Mouse (Mus musculus) liver, embryonic 14 days (tissue): Measurements from ENCODE around the gene Galnt15. TPM values are rescaled to one million over a fixed set of nuclear protein-coding genes. Genes with fewer than 3 reads are reported as not detected.

ENCODE experiments used
- polyA plus RNA-seq: library from polyadenylated mRNA; depleted of rRNA; stranded (reverse); fragments of >200 nt; gene quantifications from 2 replicates; pipeline ENCODE4 v1.2.3, GENCODE M21; 2012; rRNA removed

Galnt15 gene
- under 0.01 TPM in 1 of 2 replicates, not detected in the other for polyA plus RNA-seq

DNA sequence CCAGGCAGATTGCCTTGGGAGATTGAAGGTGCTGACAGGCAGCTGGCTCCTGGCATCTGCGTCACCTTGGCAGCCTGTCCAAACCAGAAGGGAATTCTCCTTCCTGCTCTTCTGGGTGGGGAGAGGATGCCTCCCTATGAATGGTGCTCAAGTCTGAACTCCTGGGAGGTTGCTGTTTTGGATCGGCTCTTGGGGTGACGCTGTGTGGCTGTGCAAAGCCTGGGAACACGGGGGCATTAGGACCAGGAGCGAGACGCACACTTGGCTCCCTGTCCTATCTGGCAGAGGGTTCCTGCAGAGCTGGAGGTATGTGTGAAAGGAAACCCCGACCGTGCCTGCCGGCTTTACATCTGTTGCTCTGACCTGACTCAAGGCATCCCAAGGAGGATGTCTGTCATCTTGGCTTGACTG is at the start of gene Galnt15:
Galnt15 (plus strand) TSS at position 309 of the 411 bp plus-strand sequence.

DNA sequence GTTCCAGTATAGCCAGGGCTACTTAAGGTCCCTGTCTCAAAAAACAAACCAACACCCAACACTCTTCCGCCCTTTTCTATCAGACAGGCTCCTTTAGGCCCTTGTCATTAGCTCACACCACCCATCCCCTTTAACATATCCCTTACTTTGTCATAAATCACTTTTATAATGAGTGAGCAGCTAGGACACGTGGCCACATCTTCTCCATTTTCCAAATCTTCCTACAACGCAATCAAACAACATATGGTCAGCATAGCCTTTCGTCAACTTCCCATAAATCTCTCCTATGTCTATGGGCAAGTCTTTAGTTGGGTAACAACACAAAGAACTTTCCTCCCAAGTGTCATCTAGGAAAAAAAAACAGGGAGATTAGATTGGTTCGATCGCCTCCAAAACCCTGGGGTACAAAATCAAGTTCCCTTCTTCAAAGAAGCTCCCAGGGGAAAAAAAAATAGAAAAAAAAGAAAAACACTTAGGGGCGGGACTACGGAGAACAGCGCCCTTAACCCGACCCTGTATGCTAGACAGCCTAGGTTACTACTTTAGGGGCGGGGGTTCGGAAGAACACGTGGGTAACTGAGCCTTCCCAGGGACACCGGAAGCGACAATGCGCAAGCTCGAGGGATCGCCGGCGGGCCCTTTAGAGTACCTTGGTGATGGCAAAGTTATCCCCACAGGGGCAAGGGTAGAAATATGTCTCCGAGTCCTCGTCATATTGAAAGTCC is 56.1 kb downstream of the Galnt15 start, which contains the start of gene Oxnad1:
Oxnad1 (plus strand) TSS at position 614 of the 725 bp plus-strand sequence.

DNA sequence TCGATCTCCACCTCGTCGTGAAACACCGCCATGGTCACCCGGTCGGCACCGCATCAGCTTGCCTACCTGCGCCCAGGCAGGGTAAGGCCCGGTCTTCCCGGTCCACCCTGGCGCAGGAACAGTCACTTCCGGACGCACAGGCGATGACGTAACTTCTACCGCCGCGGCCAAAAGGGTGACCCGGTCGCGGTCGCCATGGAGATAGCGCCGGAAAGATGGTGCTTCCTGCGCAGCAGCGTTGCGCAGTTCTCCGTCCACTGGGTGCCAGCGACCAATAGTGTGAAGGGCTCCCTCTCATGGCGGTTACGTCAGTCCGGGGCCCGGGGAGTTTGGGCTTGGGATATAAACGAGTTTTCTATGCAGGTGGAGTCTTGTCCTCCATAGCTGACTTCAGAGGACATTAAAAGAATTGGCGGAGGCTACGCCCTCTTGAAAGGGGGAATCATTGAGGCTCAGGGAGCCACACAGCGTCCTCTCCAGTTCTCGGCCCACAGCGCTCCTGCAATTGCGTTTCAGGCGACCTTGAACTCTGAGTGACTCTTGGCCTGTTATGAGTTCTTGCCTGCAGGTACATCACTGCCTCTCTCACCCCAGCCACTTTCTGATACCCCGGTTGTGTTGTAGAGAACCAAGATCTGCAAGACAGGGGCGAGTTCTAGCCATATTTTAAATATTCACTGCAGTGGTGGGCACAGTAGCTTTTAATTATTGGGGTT is 56.9 kb downstream of the Galnt15 start, which contains the start of gene Dph3:
Dph3 (minus strand) TSS at position 244 of the 716 bp plus-strand sequence.

Other genes with a start within 250 kb of the Galnt15 start
- 4.9 and 5.9 TPM in 2 replicates for gene Ankrd28, start 198.3 kb upstream of the Galnt15 start, polyA plus RNA-seq
- 14.8 and 15.7 TPM in 2 replicates for gene Oxnad1, start 56.4 kb downstream of the Galnt15 start, polyA plus RNA-seq
- gene Dph3, start 56.7 kb downstream of the Galnt15 start, polyA plus RNA-seq: 35.2 and 37.4 TPM in 2 replicates
- 0.15 and 0.27 TPM in 2 replicates for gene Msmb, start 113.0 kb downstream of the Galnt15 start, polyA plus RNA-seq
- gene Ncoa4, start 130.9 kb downstream of the Galnt15 start, polyA plus RNA-seq: 104 and 141 TPM in 2 replicates
- 90.5 and 100 TPM in 2 replicates for gene Timm23, start 172.9 kb downstream of the Galnt15 start, polyA plus RNA-seq
- gene Parg, start 173.0 kb downstream of the Galnt15 start, polyA plus RNA-seq: 6.6 and 7.1 TPM in 2 replicates